Mouse (Mus musculus) cerebellum, postnatal 14 days (tissue): ENCODE measurements around the gene Tns1.
A peak's percentile ranks its signal among the peaks of the same experiment; 100 is the strongest.

ENCODE experiments used
- DNase-seq, 2 experiments: peaks; one replicate each; pipeline ENCODE4 v3.0.0; 2021; ENCODE audit warnings: mixed read lengths in 2 of 2

Tns1 gene

GRCm38 (mm10) chr1:73929211-73929951, 194.9 kb downstream of the Tns1 start:
- DNase-seq = no peak

GRCm38 (mm10) chr1:73928385-73928784, 195.9 kb downstream of the Tns1 start:
- DNase-seq = no peak

- no peak for DNase-seq
These were observed 196.4 kb downstream of the Tns1 start for GRCm38 (mm10) chr1:73927819-73928218.

GRCm38 (mm10) chr1:73926279-73926678, 198.0 kb downstream of the Tns1 start:
- DNase-seq = no peak

- no peak for DNase-seq
These were observed 199.2 kb downstream of the Tns1 start for GRCm38 (mm10) chr1:73924871-73925610.

GRCm38 (mm10) chr1:73924210-73924609, 200.0 kb downstream of the Tns1 start:
- DNase-seq = no peak

GRCm38 (mm10) chr1:73923185-73923584, 201.1 kb downstream of the Tns1 start:
- DNase-seq = no peak

- no peak for DNase-seq
These were observed 203.5 kb downstream of the Tns1 start for GRCm38 (mm10) chr1:73920701-73921100.

GRCm38 (mm10) chr1:73919909-73920308, 204.3 kb downstream of the Tns1 start:
- no peak for DNase-seq

- peak; percentile 43 to 65 for DNase-seq
These were observed 206.2 kb downstream of the Tns1 start for GRCm38 (mm10) chr1:73918001-73918400.

- peak in 1 of 2 experiments; percentile 1 for DNase-seq
These were observed 208.0 kb downstream of the Tns1 start for GRCm38 (mm10) chr1:73916298-73916697.

GRCm38 (mm10) chr1:73915218-73916070, 208.8 kb downstream of the Tns1 start:
- no peak for DNase-seq

- peak in 1 of 2 experiments; percentile 11 for DNase-seq
These were observed 210.2 kb downstream of the Tns1 start for GRCm38 (mm10) chr1:73914076-73914475.

- peak in 1 of 2 experiments; percentile 9 for DNase-seq
These were observed 210.9 kb downstream of the Tns1 start for GRCm38 (mm10) chr1:73913071-73914005.

- DNase-seq = peak; percentile 68 to 74
These were observed 211.8 kb downstream of the Tns1 start for GRCm38 (mm10) chr1:73912466-73912865.

- DNase-seq = peak in 1 of 2 experiments; percentile 1
These were observed 212.3 kb downstream of the Tns1 start for GRCm38 (mm10) chr1:73911981-73912380.

- peak in 1 of 2 experiments; percentile 4 for DNase-seq
These were observed 213.5 kb downstream of the Tns1 start for GRCm38 (mm10) chr1:73910701-73911100.

GRCm38 (mm10) chr1:73910111-73910510, 214.1 kb downstream of the Tns1 start:
- peak in 1 of 2 experiments; percentile 8 for DNase-seq

- DNase-seq = peak in 1 of 2 experiments; percentile 2
These were observed 214.9 kb downstream of the Tns1 start for GRCm38 (mm10) chr1:73909191-73909983.

GRCm38 (mm10) chr1:73908081-73908960, 215.9 kb downstream of the Tns1 start:
- DNase-seq = no peak
